26 mouse cellular contexts compared by ENCODE assay signal in genomic region chr11:3738778-3739177, GRCm38 (mm10).
DNase-seq lines count a peak whose midpoint lies in the region; ATAC-seq and TF ChIP-seq lines count a peak whose summit lies in the region.
"Had no signal": no experiment of that assay in that cellular context is flagged by ENCODE, and none has a peak within 500 bp of the region (broad histone marks: within the 10 kb centered on the region; RNA-seq: fewer than 3 reads in every experiment).

No protein-coding gene starts in this region.

- intact Hi-C loops in left cerebral cortex, adult 2 months (cut with DNase I): no loop called here

- no peak overlapping the region for H3K4me2 ChIP-seq in midbrain, embryonic 13.5 days (replicated peaks)
- H3K4me2 ChIP-seq in heart, embryonic 11.5 days: no peak overlapping the region
- H3K4me2 ChIP-seq: embryonic facial prominence, embryonic 13.5 days; heart, embryonic 15.5 days; intestine, embryonic 15.5 days; lung, embryonic 14.5 days had no signal

- H3K9me3 ChIP-seq in midbrain, embryonic 13.5 days: no peaks in the 10 kb centered on the region
- H3K9me3 ChIP-seq in heart, embryonic 11.5 days (replicated peaks; ENCODE audit: control insufficient read depth, low read length): no peaks in the 10 kb centered on the region
- H3K9me3 ChIP-seq: embryonic facial prominence, embryonic 13.5 days; forebrain, embryonic 10.5 days; heart, embryonic 15.5 days; intestine, embryonic 15.5 days; midbrain, embryonic 10.5 days had no signal

- 90% methylated on average over 2 of the region's 2 CpGs for WGBS in midbrain, embryonic 13.5 days
- WGBS in heart, embryonic 11.5 days (ENCODE audit: insufficient replicate concordance): 76% methylated on average over 2 of the region's 2 CpGs

- DNase-seq in left cerebral cortex, adult 2 months (ENCODE audit: extremely low spot score in 1 of 2, low spot score in 2 of 2): no peak
- no peak for DNase-seq in left cerebral cortex, adult 8-10 months (ENCODE audit: low spot score in 2 of 2)
- DNase-seq in 416B (ENCODE audit: low read depth): peak; percentile 98
- DNase-seq in adrenal gland, postnatal 14 days: peak; percentile 67
- no peak for DNase-seq in embryo, embryonic 9.5 days (ENCODE audit: extremely low spot score)
- DNase-seq: cerebellum, adult 11 months; cerebellum, adult 9-10 months; cerebellum, postnatal 36 days; kidney, adult 2 months; kidney, postnatal 4 days; layer of hippocampus, postnatal 36 days; liver; lung, embryonic 14.5 days; thymus, adult 2 months; thymus, postnatal 36 days had no signal

- H3K36me3 ChIP-seq in midbrain, embryonic 13.5 days: no peaks in the 10 kb centered on the region
- no peaks in the 10 kb centered on the region for H3K36me3 ChIP-seq in heart, embryonic 11.5 days (ENCODE audit: control insufficient read depth, insufficient read depth, low read length)
- H3K36me3 ChIP-seq: embryonic facial prominence, embryonic 13.5 days; forebrain, embryonic 10.5 days; heart, embryonic 15.5 days; intestine, embryonic 15.5 days; midbrain, embryonic 10.5 days had no signal

- no peaks in the 10 kb centered on the region for H3K27me3 ChIP-seq in midbrain, embryonic 13.5 days
- H3K27me3 ChIP-seq in heart, embryonic 11.5 days (ENCODE audit: control insufficient read depth, insufficient read depth, low read length): no peaks in the 10 kb centered on the region
- H3K27me3 ChIP-seq: embryonic facial prominence, embryonic 13.5 days; intestine, embryonic 15.5 days had no signal

- peaks cover 13% of the 10 kb centered on the region for H3K4me1 ChIP-seq in midbrain, embryonic 13.5 days (replicated peaks)
- no peaks in the 10 kb centered on the region for H3K4me1 ChIP-seq in heart, embryonic 11.5 days (ENCODE audit: control insufficient read depth, insufficient read depth, low read length)
- H3K4me1 ChIP-seq: embryonic facial prominence, embryonic 13.5 days; heart, embryonic 15.5 days; intestine, embryonic 15.5 days had no signal

- no peak overlapping the region for H3K4me3 ChIP-seq in left cerebral cortex, adult 2 months
- no peak overlapping the region for H3K4me3 ChIP-seq in midbrain, embryonic 13.5 days (replicated peaks)
- no peak overlapping the region for H3K4me3 ChIP-seq in heart, embryonic 11.5 days (ENCODE audit: low read depth, low read length)
- H3K4me3 ChIP-seq: embryonic facial prominence, embryonic 13.5 days; forebrain, embryonic 10.5 days; heart, embryonic 15.5 days; intestine, embryonic 15.5 days; midbrain, embryonic 10.5 days had no signal

- no peak for ATAC-seq in midbrain, embryonic 13.5 days
- no peak for ATAC-seq in heart, embryonic 11.5 days (replicated peaks; ENCODE audit: insufficient number of reproducible peaks, low FRiP score, low TSS enrichment)
- ATAC-seq: forebrain, embryonic 16.5 days; hindbrain, postnatal 0 days; intestine, embryonic 15.5 days had no signal

- no peak for TF ChIP-seq CTCF in left cerebral cortex, adult 2 months (IDR thresholded peaks at IDR 0.05)

- H3K27ac ChIP-seq in left cerebral cortex, adult 2 months: peak overlapping the region; percentile 64
- no peak overlapping the region for H3K27ac ChIP-seq in midbrain, embryonic 13.5 days
- H3K27ac ChIP-seq in heart, embryonic 11.5 days (ENCODE audit: low read depth, low read length): no peak overlapping the region
- H3K27ac ChIP-seq: embryonic facial prominence, embryonic 13.5 days; forebrain, embryonic 10.5 days; heart, embryonic 15.5 days; hindbrain, postnatal 0 days; intestine, embryonic 15.5 days; kidney, postnatal 0 days; liver, embryonic 14.5 days; midbrain, embryonic 10.5 days had no signal

- no peak overlapping the region for H3K9ac ChIP-seq in midbrain, embryonic 13.5 days (replicated peaks)
- H3K9ac ChIP-seq in heart, embryonic 11.5 days (ENCODE audit: low read depth, low read length): no peak overlapping the region
- H3K9ac ChIP-seq: embryonic facial prominence, embryonic 13.5 days; heart, embryonic 15.5 days; intestine, embryonic 15.5 days; liver, embryonic 14.5 days; lung, embryonic 14.5 days had no signal

Comparison
In these comparisons a context has a peak if more than half of its experiments do, and no peak if none do; other contexts are left out.
1. DNase-seq: peak in 416B (single experiment) and adrenal gland, postnatal 14 days (single experiment); none in left cerebral cortex, adult 2 months (0 of 2), left cerebral cortex, adult 8-10 months (0 of 2) and embryo, embryonic 9.5 days (single experiment).